Mouse (Mus musculus) midbrain, embryonic 13.5 days (tissue): ENCODE measurements around the gene Tapbpl. TPM values are rescaled to one million over a fixed set of nuclear protein-coding genes. Genes with fewer than 3 reads are reported as not detected.
A peak's percentile ranks its signal among the peaks of the same experiment; 100 is the strongest.

Experiments used
- ATAC-seq: fragments of 200-750 bp; cut with Nextera tagmentation; 2 replicates; pipeline ENCODE4 v1.8.0; 2017; ENCODE audit warnings: mild to moderate bottlenecking, moderate TSS enrichment, moderate library complexity
- H3K27ac ChIP-seq: fragments of 300-500 bp; sonication (generic); 2 replicates; pipeline ENCODE4 v1.5.1; 2015; ENCODE audit warnings: inconsistent platforms, mild to moderate bottlenecking, moderate library complexity
- H3K27me3 ChIP-seq: fragments of 300-500 bp; sonication (generic); 2 replicates; pipeline ENCODE4 v1.6.1; 2015; ENCODE audit warnings: mild to moderate bottlenecking, inconsistent platforms
- H3K36me3 ChIP-seq: fragments of 300-500 bp; sonication (generic); 2 replicates; pipeline ENCODE4 v1.6.1; 2015; ENCODE audit warnings: mild to moderate bottlenecking, inconsistent platforms
- H3K4me1 ChIP-seq: fragments of 300-500 bp; sonication (generic); replicated peaks from 2 replicates; pipeline ENCODE4 v1.6.1; 2015; ENCODE audit warnings: inconsistent platforms
- H3K4me2 ChIP-seq: fragments of 300-500 bp; sonication (generic); replicated peaks from 2 replicates; pipeline ENCODE4 v1.6.1; 2015; ENCODE audit warnings: moderate library complexity, mild to moderate bottlenecking, inconsistent platforms
- H3K4me3 ChIP-seq: fragments of 300-500 bp; sonication (generic); replicated peaks from 2 replicates; pipeline ENCODE4 v1.5.1; 2015; ENCODE audit warnings: mild to moderate bottlenecking, inconsistent platforms
- H3K9ac ChIP-seq: fragments of 300-500 bp; sonication (generic); replicated peaks from 2 replicates; pipeline ENCODE4 v1.6.1; 2015; ENCODE audit warnings: mild to moderate bottlenecking, inconsistent platforms
- H3K9me3 ChIP-seq: fragments of 300-500 bp; sonication (generic); 2 replicates; pipeline ENCODE4 v1.6.1; 2016; ENCODE audit warnings: mild to moderate bottlenecking, inconsistent platforms
- WGBS: fragments of 180-500 bp; shearing (Covaris S2); methylation state at CpG from one replicate; pipeline ENCODE4 v1.1.7; 2015; 5-methylcytosine and 5-hydroxymethylcytosine counted together
- polyA plus RNA-seq: library from polyadenylated mRNA; unstranded; fragments of >200 nt; fragmentation: Nextera tagmentation; extraction: Ambion mirVana; gene quantifications from 2 replicates; pipeline ENCODE4 v1.2.1, GENCODE M21; 2015

Tapbpl gene
- polyA plus RNA-seq, 1 experiment from 2014 or later: 3.7 TPM

- peaks cover 20% of the 10 kb centered on the region for H3K27me3 ChIP-seq
- no peak overlapping the region for H3K9ac ChIP-seq
- peaks cover 11% of the 10 kb centered on the region for H3K4me1 ChIP-seq
- no peak overlapping the region for H3K4me3 ChIP-seq
- H3K36me3 ChIP-seq: no peaks in the 10 kb centered on the region; the same call in 1 of the 2 replicates
- no peak overlapping the region for H3K4me2 ChIP-seq
- no peak overlapping the region for H3K27ac ChIP-seq
- ATAC-seq: no peak
- H3K9me3 ChIP-seq: no peaks in the 10 kb centered on the region
- WGBS: 90% methylated on average over 11 of the region's 11 CpGs
Observed at GRCm38 (mm10) chr6:125217899-125218298, 13.8 kb downstream of the Tapbpl start.

- no peak for ATAC-seq
- H3K4me3 ChIP-seq: peak overlapping the region; percentile 72
- WGBS: 83% methylated on average over 2 of the region's 2 CpGs
- peaks cover 28% of the 10 kb centered on the region for H3K27me3 ChIP-seq
- H3K9ac ChIP-seq: peak overlapping the region; percentile 79; the same call in 1 of the 2 replicates
- H3K4me2 ChIP-seq: peak overlapping the region; percentile 95; the same call in 1 of the 2 replicates
- no peaks in the 10 kb centered on the region for H3K9me3 ChIP-seq
- no peaks in the 10 kb centered on the region; the same call in 1 of the 2 replicates for H3K36me3 ChIP-seq
- no peak overlapping the region for H3K27ac ChIP-seq
- H3K4me1 ChIP-seq: peaks cover 11% of the 10 kb centered on the region
Observed at GRCm38 (mm10) chr6:125216898-125217297, 14.8 kb downstream of the Tapbpl start.

GRCm38 (mm10) chr6:125215148-125215954 is 16.3 kb downstream of the Tapbpl start, which contains the start of gene Vamp1:
Gene Vamp1, plus strand, starts transcription at chr6:125215551.
- Histone ChIP-seq H3K27me3 (peaks cover 33% of the 10 kb centered on the region), H3K36me3 (no peaks in the 10 kb centered on the region; the same call in 1 of the 2 replicates), H3K4me2 (peak within 1 kb of the TSS; percentile 95), H3K9ac (peak within 1 kb of the TSS; percentile 79), H3K9me3 (no peaks in the 10 kb centered on the region), H3K4me1 (peaks cover 11% of the 10 kb centered on the region), H3K27ac (peak within 1 kb of the TSS; percentile 77), H3K4me3 (peak within 1 kb of the TSS; percentile 72)
- WGBS: under 1% methylated on average over 48 of the region's 48 CpGs
- ATAC-seq: peak; percentile 97

DNA sequence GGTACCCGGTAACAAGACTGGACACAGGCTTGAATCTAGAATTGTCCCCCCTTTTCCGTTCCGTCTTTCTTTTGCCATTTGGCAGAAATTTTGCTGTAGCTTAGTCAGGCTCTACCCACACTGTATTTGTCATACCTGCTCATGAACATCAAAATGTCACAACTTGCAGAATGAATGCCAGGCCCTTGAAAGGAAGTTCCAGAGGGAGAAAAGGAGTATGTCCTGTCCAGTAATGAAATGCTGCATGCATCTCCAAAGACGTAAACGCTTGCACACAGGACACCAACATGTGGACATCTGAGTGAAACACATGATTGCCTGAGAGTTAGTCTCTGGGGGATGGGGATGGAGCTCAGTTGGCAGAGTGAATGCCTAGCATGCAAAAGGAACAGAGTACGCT is 17.9 kb downstream of the Tapbpl start:
- Histone ChIP-seq H3K4me3 (no peak overlapping the region), H3K9me3 (no peaks in the 10 kb centered on the region), H3K27ac (no peak overlapping the region), H3K4me1 (peaks cover 11% of the 10 kb centered on the region), H3K4me2 (no peak overlapping the region), H3K9ac (no peak overlapping the region), H3K27me3 (peaks cover 37% of the 10 kb centered on the region), H3K36me3 (no peaks in the 10 kb centered on the region)
- 79% methylated on average over 6 of the region's 6 CpGs for WGBS
- ATAC-seq: no peak

- no peak for ATAC-seq
- 76% methylated on average over 6 of the region's 6 CpGs for WGBS
- H3K4me2 ChIP-seq: no peak overlapping the region
Observed at GRCm38 (mm10) chr6:125213129-125213528, 18.5 kb downstream of the Tapbpl start.

GRCm38 (mm10) chr6:125212621-125213020 is 19.0 kb downstream of the Tapbpl start:
- WGBS: 56% methylated on average over 2 of the region's 2 CpGs

More at GRCm38 (mm10) chr6:125213129-125213528, 18.5 kb downstream of the Tapbpl start:
- H3K9ac ChIP-seq: no peak overlapping the region
- H3K36me3 ChIP-seq: no peaks in the 10 kb centered on the region
- H3K27ac ChIP-seq: no peak overlapping the region
- H3K4me3 ChIP-seq: no peak overlapping the region
- H3K4me1 ChIP-seq: peaks cover 11% of the 10 kb centered on the region
- no peaks in the 10 kb centered on the region for H3K9me3 ChIP-seq
- H3K27me3 ChIP-seq: peaks cover 37% of the 10 kb centered on the region

DNA sequence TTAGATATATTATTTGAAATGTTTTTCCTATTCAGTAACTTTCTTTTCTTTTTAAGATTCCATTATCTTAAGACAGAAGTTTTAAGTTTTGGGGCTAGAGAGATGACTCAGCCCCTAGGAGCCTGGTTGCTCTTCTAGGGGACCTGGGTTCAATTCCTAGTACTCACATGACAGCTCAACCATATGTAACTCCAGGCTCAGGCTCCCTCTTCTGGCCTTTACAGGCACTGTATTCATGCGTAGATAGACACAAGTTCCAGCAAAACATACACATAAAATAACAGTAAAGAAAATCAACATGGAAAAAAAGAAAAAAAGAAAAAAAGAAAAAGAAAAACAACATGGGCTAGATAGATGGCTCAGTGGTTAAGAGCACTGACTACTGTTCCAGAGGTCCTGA is 21.2 kb downstream of the Tapbpl start:
- Histone ChIP-seq H3K4me1 (no peaks in the 10 kb centered on the region), H3K9me3 (no peaks in the 10 kb centered on the region), H3K36me3 (no peaks in the 10 kb centered on the region), H3K9ac (no peak overlapping the region), H3K27me3 (peaks cover 30% of the 10 kb centered on the region), H3K4me3 (no peak overlapping the region), H3K27ac (no peak overlapping the region), H3K4me2 (no peak overlapping the region)
- WGBS: 79% methylated on average over 1 of the region's 1 CpGs
- no peak for ATAC-seq

More at GRCm38 (mm10) chr6:125212621-125213020, 19.0 kb downstream of the Tapbpl start:
- Histone ChIP-seq H3K4me3 (no peak overlapping the region), H3K27ac (no peak overlapping the region), H3K4me2 (no peak overlapping the region), H3K4me1 (peaks cover 11% of the 10 kb centered on the region), H3K9me3 (no peaks in the 10 kb centered on the region), H3K36me3 (no peaks in the 10 kb centered on the region), H3K9ac (no peak overlapping the region), H3K27me3 (peaks cover 37% of the 10 kb centered on the region)
- ATAC-seq: no peak

DNA sequence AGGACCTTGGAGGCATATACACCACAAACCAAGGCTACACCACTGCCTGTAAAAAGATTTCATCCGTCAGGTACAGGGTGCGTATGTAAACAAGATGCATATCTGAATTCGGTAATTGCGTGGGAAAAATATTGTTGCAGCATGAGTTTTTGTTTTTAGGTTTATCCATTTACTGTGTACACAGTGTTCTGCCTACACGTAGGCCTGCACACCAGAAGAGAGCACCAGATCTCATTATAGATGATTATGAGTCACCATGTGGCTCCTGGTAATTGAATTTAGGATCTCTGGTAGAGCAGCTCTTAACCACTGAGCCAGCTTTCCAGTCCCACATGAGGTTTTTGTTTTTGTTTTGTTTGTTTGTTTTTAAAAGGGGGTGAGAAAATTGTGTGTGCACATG is 34.5 kb downstream of the Tapbpl start:
- Histone ChIP-seq H3K27ac (no peak overlapping the region), H3K4me3 (no peak overlapping the region), H3K27me3 (no peaks in the 10 kb centered on the region), H3K9me3 (no peaks in the 10 kb centered on the region), H3K4me1 (peaks cover 23% of the 10 kb centered on the region), H3K36me3 (peaks cover 19% of the 10 kb centered on the region), H3K4me2 (no peak overlapping the region), H3K9ac (no peak overlapping the region)
- ATAC-seq: no peak
- WGBS: 84% methylated on average over 5 of the region's 5 CpGs

DNA sequence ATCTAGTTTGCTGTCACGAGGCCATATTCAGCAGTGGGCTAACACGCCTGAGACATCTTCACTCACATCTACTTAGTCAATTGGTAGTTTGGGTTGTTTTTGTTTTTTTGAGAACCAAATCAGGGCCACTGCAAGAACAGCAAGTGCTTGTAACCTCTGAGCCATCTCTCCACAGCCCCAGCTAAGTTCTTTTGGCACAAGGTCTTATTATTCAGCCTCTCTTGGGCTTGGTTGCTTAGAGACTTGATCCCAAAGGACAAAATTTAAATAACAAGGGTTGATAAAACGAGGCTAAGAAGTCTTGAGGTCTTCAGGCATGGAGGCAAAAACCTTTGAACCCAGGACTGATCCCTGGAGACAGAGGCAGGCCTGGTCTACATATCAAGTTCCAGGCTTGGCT is 35.4 kb downstream of the Tapbpl start:
- no peak for ATAC-seq
- peaks cover 23% of the 10 kb centered on the region for H3K4me1 ChIP-seq
- H3K9me3 ChIP-seq: no peaks in the 10 kb centered on the region
- H3K9ac ChIP-seq: no peak overlapping the region
- H3K27me3 ChIP-seq: no peaks in the 10 kb centered on the region
- no peak overlapping the region for H3K4me2 ChIP-seq
- WGBS: 28% methylated on average over 3 of the region's 3 CpGs
- no peak overlapping the region for H3K4me3 ChIP-seq
- H3K27ac ChIP-seq: no peak overlapping the region
- H3K36me3 ChIP-seq: peaks cover 19% of the 10 kb centered on the region

DNA sequence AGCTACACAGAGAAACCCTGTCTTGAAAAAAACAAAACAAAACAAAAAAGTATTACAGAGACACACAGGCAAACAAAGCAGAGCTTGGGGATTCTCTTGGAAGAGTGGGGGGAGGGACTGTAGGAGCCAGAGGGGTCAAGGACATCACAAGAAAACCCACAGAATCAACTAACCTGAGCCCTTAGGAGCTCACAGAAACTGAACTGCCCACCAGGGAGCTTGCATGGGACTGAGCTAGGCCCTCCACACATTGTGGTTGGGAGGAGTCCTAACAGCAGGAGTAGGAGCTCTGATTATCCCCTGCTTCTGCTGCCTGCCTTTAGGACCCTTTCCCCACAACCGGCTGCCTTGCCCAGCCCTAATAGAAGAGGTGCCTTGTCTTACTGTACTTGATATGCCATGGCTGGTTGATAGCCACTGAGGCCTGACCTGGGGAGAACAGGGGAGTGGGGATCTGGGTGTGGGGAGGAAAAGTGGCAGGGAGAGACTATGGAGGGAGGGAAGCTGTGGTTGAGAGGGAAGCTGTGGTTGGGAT is 36.1 kb downstream of the Tapbpl start:
- H3K4me3 ChIP-seq: no peak overlapping the region
- peaks cover 19% of the 10 kb centered on the region for H3K36me3 ChIP-seq
- H3K9me3 ChIP-seq: no peaks in the 10 kb centered on the region
- H3K4me1 ChIP-seq: peaks cover 25% of the 10 kb centered on the region
- no peak for ATAC-seq
- H3K27ac ChIP-seq: no peak overlapping the region
- H3K4me2 ChIP-seq: no peak overlapping the region
- no peak overlapping the region for H3K9ac ChIP-seq
- WGBS: 30% methylated on average over 1 of the region's 1 CpGs
- H3K27me3 ChIP-seq: no peaks in the 10 kb centered on the region

DNA sequence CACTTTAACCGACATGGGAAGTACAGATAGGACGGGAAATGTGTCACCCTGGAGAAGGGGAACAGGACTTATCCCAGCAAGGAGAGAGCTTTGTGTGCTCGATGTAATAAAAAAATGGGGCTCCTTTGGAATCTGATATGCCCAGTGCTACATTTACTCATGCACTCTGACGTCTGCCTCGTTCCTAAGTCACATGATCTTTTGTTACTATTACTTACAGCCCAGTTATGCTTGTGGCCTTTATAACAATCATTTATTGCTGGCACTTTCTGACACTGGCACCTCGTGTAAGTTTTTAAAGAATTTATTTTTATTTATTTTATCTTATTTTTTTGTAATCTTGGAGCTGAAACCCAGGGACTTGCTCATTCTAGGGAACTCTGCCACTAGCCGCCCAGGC is 38.3 kb downstream of the Tapbpl start:
- 81% methylated on average over 7 of the region's 7 CpGs for WGBS
- Histone ChIP-seq H3K36me3 (peaks cover 32% of the 10 kb centered on the region), H3K4me1 (peaks cover 39% of the 10 kb centered on the region), H3K4me2 (peak overlapping the region; percentile 90; the same call in 1 of the 2 replicates), H3K9ac (no peak overlapping the region), H3K9me3 (no peaks in the 10 kb centered on the region), H3K27ac (no peak overlapping the region), H3K27me3 (no peaks in the 10 kb centered on the region), H3K4me3 (no peak overlapping the region)
- ATAC-seq: no peak

DNA sequence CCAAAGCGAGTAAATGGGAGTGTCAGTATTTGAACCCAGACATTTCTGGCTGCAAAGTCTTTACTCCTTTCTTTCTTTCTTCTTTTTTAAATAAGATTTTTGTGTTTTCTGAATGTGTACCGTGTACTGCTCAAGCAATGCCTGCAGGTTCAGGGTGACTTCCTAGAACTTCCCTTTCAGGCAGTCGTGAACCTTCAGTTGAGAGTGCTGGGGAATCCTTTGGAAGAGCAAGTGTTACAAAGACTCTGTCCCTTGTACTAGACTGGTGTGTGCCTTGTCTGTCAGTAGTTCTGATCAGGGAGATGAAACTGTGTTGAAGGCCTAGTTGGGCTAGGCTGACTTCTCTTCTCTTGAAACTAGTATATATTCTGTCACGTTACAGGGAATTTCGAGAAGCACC is 38.8 kb downstream of the Tapbpl start:
- Histone ChIP-seq H3K27ac (peak overlapping the region; percentile 100; the same call in 1 of the 2 replicates), H3K4me1 (peaks cover 39% of the 10 kb centered on the region), H3K9me3 (no peaks in the 10 kb centered on the region), H3K9ac (peak overlapping the region; percentile 83), H3K4me2 (peak overlapping the region; percentile 90), H3K4me3 (peak overlapping the region; percentile 72), H3K36me3 (peaks cover 35% of the 10 kb centered on the region), H3K27me3 (no peaks in the 10 kb centered on the region)
- ATAC-seq: no peak
- 52% methylated on average over 5 of the region's 5 CpGs for WGBS
